Mouse (Mus musculus) skeletal muscle tissue, adult 2 months (tissue): ENCODE measurements around the gene Aqp1.

Experiments
- DNase-seq: peaks from one replicate; pipeline ENCODE4 v3.0.0-alpha.2; 2012; ENCODE audit warnings: low read depth, low spot score

Gene Aqp1

DNA sequence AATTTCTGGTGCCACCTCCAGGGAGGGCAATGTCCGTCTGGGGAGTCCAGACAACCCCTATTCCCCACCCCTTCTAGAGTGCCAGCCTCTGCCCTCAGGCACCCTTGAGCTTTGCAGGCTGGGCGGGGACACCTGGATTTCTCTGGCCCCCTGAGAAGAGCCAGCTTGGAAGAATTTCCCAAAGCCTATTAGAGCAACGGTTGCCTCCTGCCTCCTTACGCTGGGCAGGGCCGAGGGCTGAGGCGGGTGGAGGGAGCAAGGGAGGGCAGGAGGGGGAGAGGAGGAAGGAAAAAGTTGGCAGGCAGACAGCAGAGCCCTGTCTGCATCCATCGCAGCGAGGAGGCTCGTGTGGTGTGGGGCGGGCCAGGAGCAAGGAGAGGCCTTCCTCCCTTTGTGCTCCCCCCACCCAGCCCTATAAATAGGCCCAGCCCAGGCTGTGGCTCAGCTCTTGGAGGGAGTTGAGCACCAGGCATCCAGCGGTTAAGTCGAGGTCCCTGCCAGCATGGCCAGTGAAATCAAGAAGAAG, at the start of gene Aqp1:
Gene Aqp1, plus strand, starts transcription at position 444 of the 526 bp plus-strand sequence.
- DNase-seq = peak; percentile 62

- no peak for DNase-seq
Measured at GRCm38 (mm10) chr6:55288007-55288602, 48.1 kb upstream of the Aqp1 start.

GRCm38 (mm10) chr6:55294549-55295131, 41.6 kb upstream of the Aqp1 start:
- DNase-seq = peak; percentile 68

DNA sequence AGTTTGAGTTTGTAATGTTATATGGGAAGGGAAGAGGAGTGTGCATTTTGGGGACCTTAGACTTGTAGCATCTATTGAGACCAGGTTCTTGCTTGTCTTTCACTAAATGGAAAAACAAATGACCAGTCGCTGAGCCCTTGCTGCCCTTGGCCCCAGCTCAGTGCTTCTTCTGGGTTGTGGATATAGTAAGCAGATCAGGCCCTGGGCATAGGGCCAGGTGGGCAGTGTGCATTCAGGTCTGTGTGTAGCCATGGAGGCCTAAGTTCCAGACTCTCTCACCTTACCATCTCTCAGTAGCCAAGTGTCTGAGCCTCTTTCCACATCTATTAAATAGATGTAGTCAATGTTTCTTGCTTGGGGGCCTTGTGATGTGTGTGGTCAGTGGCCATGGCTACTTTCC, 40.9 kb upstream of the Aqp1 start:
- DNase-seq = peak; percentile 53

DNA sequence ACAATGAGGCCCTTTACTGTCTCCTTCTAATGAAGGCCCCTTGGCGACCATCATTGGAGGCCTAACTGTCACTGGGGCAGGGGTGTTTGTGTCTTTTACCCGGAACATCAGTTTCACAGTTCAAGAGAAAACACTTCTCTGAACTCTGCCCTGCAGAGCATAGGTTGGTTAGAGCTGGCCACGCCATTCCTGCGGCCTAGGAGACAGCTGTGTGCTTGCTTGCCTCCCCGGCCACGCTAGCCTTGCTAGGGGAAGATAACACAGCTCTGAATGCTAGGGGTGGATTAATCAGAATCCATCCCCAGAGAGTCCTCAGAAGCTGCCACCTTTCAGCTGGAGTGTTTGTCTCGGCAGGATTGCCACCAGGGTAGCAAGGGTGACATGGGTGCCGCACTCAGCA, 36.8 kb upstream of the Aqp1 start:
- no peak for DNase-seq

DNA sequence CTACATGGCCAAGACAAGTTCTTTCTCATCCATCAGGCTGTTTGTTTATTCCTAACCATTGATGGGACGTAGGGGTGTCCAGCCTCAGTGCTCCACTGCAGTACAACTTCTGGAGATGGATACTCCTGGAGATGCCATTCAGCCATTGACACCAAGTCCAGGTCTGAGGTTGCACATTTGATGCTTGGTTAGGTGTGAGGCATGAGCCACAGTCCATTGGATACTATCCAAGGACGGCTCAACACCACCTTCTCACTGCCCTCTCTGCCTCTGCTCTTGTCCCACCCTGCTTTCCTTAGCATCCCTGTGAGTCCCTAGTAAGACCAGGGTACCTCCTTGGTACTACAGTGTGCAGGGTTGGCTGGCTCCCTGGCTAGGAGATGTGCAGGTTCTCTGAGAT, 36.3 kb upstream of the Aqp1 start:
- DNase-seq = no peak

- no peak for DNase-seq
Measured at GRCm38 (mm10) chr6:55300704-55301103, 35.5 kb upstream of the Aqp1 start.

DNA sequence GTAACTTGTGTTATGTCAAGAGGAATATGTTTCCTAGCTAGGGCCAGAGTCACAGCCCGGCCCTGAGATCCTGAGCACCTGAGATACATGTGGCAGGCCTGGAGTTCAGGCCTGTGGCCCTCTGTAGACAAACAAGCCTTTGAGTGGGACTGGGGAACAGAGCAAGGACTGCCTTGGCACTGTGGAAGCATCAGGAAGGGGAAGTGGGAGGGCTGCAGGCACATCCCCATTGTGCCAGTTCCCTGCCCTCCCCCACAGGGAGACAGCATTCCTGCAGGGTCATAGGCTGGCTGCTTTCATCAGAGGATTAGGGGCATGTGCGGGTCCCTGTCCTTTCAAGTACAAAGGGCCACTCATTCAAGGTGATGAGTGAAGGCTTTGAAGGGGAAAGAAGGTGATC, 26.1 kb upstream of the Aqp1 start:
- DNase-seq = no peak

- no peak for DNase-seq
Measured at GRCm38 (mm10) chr6:55311962-55312361, 24.3 kb upstream of the Aqp1 start.

- DNase-seq = no peak
Measured at GRCm38 (mm10) chr6:55313893-55314292, 22.3 kb upstream of the Aqp1 start.

DNA sequence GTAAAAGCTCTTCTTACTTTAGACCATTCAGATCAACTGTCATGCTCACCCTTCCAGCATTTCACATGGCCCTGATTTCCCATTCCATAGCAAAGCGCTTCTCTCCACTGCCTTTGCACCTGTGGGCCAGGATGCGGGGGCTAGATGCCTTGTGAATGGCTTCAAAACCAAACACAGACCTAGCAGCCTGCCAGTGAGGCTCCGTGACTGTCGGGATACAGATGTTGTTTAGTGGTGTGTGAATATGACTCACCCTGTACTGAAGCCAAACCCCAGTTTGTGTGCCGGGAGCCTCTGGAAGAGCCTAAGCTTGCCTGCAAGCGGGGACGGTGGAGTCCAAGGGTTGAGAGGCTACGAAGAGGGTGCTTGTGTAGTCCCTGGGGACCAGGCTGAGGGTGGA, 21.6 kb upstream of the Aqp1 start:
- DNase-seq = no peak

DNA sequence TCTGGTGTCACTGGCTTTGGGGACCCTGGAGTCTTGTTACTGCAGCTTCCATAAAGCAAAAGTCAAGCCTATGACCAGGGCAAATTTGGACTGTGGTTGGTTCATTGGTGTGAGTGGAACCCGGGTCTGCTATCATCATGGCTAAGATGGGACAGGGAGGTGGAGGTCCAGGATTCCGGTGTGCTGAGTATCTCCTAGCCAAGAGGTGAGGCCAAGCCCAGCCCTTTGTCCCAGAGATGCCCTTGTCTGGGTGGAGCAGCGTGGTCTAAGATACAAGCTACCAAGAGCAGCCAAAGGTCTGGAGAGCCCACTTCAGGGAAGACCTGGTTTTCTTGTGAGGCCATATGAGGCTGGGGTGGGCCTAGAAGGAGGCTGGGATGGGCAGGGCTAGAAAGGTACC, 17.6 kb upstream of the Aqp1 start:
- no peak for DNase-seq

DNA sequence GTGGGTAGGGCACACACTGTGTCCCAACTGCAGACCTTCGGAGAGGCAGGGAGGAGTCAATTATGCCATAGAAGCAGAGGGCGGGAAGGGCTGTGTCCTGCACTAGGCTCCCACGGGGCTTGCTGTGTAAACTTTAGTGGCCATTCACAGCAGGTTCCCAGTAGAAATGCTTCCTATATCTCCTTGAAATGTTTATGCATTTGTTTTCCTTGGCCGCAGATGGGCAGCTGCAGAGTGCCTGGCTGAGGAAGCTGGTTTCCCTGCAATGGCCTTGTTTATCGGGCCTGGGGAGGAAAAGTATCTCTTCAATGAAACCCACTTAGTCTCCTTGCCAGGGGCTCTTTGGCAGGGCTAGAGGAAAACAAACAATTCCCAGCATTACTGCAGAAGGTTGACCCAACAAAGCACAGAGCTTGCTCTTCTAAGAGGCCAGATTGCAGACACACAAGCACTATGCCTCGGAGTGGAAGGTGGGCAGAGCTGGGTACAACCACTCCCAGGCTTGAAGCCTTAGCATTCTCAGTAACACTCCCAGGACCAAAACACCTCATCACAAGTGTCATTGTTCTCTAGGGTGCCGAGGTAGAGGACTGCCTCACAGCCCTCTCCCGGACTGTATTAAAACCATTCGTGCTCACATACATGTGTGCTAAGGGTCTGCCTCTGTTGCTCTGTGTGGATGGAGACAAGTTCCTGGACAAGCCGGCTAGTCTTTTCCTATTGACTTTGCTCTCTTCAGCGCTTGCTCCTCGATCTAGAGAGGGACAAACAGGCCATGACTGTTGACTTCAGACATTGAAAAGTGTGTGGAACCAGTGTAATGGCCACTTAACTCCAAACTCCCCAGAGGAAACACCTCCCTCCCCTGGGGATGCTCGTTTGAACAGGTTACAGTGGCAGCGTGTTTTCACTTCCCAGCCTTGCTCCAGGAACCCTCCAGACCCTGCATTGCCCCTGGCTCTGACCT, 16.4 kb upstream of the Aqp1 start:
- DNase-seq = no peak

GRCm38 (mm10) chr6:55320894-55321293, 15.3 kb upstream of the Aqp1 start:
- DNase-seq = no peak

GRCm38 (mm10) chr6:55321518-55321917, 14.7 kb upstream of the Aqp1 start:
- no peak for DNase-seq

GRCm38 (mm10) chr6:55322980-55323379, 13.3 kb upstream of the Aqp1 start:
- no peak for DNase-seq

GRCm38 (mm10) chr6:55323908-55324634, 12.2 kb upstream of the Aqp1 start:
- DNase-seq = no peak

- no peak for DNase-seq
Measured at GRCm38 (mm10) chr6:55324785-55325184, 11.4 kb upstream of the Aqp1 start.

DNA sequence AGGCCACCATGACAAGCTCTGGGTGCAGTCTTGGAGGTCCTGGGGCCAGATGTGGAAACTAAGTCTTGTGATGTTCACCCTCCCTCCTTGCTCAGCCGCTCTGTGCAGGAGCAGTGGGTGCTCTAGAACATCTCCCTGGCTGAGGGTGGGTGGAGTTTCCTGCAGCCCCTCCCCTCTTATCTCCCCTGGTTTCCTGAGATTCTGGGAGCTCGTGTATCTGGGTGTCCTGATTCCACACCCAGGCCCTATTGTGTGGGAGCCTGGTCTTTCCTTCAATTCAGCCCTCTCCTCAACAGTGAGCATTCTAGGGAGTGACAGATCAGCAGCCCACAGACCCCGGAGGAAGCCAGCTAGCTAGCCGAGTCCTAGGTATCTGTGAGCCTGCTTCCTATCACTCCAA, 9.9 kb upstream of the Aqp1 start:
- DNase-seq = no peak

DNA sequence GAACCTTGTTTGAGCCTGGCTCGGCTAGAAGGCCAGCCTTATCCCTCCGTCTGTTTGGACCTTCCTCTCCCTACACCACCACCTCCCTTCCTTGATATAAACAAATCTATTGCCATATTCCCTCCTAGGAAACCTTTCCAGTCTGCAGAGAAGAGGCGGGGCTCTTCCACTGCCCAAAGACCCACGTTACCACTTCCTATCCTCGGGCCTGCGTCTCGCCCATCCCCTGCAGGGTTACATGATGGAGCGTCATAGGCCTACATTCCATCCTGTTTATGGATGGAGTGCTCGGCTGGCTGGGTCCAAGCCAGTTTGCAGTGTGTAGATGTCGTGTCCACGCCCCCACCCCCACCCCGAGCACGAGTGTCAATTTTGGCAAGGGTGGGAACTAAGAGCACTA, 8.9 kb upstream of the Aqp1 start:
- no peak for DNase-seq

DNA sequence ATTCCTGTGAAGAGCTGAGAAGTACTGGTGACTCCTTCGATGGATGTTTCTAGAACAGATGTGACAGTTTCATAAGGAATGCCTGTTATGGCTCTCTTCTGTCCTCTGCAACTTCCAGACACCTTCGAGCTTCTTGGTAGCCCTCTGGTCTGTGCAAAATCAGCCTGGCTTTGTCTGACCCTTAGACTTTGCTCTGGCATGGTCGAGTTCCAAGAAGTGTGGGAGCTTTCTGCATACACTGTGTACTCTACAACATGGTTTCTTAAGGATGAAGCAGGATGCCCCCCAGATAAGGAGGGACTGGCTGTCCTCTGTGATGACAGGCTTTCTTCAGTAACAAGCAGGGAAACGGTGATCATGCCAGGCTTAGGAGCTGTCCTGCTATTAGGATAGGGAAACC, 8.1 kb upstream of the Aqp1 start:
- no peak for DNase-seq

DNA sequence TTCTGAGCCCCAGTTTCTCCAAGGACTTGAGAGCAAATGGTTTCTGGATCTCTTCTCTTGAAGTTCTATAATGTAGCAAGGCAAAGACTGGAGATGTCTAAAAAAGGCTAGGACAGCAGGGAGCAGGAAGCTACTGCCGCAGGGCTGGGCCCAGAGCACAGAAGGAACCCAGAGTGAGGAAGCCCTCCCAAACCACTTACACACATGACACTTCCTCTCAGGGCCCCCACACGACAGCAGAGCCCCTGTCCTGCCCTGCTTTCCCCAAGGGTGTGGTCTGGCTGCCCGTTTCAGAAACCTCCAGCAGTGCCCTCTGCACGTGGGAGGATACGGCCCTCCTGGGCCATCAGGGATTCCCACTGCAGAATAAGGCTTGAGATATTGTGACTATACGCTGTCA, 4.9 kb upstream of the Aqp1 start:
- no peak for DNase-seq
